Mouse (Mus musculus): ENCODE measurements around the gene Gm5483. TPM values are rescaled to one million over a fixed set of nuclear protein-coding genes. Genes with fewer than 3 reads are reported as not detected.
A peak's percentile ranks its signal among the peaks of the same experiment; 100 is the strongest.
"Not testable (repeated sequence)": the region's sequence is repeated elsewhere in the genome, so short reads cannot be mapped to it uniquely, and the experiment has no call there.

Gene Gm5483
- 1.5 and 2.6 TPM in 2 replicates for polyA plus RNA-seq (2016; fragmentation: Nextera tagmentation; extraction: Ambion mirVana)

DNA sequence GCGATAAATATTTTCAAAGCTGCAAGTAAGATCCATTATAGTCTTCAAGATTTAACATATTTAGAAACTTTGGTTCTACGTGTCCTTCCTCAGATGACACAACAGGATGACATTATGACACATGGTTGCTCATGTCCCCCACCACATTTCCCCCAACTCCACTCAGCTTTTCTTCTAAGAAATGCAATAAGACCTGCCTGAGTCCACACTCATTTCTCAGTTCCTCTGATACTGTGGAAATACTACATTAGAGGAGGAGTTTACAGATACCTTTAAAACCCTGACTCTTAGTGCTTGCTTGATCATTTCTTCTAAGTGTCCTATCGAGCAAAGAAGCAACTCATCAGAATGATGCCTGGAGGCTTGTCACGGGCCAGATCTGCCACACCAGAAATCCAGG is at the start of gene Gm5483:
Gm5483 (plus strand) TSS at position 301 of the 400 bp plus-strand sequence.
- H3K4me2 ChIP-seq (replicated peaks); H3K9ac ChIP-seq; H3K27ac ChIP-seq; H3K36me3 ChIP-seq; H3K27me3 ChIP-seq (replicated peaks); H3K4me3 ChIP-seq; H3K9me3 ChIP-seq; H3K4me1 ChIP-seq; ATAC-seq (ENCODE audit: low FRiP score, low read depth): not testable (repeated sequence)
- 84% methylated on average over 4 of the region's 4 CpGs for WGBS

DNA sequence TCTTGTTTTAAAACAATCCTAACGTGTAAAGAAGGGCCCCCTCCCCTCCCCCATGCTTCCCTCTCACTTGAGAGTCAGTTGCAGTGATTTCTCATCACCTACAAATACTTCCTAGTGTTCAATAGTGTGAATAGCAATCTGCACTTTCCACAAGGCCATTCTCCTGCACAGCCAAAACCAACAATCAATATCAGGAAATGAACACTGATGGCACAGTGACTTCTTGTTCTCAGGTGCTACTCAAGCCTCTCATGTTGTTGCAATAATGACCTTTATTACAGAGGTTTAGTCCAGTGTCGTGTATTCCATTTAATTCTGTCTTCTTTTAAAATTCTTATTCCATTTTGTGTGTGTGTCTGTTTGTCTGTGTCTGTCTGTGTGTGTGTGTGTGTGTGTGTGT is 45.8 kb upstream of the Gm5483 start:
- no peaks in the 10 kb centered on the region for H3K36me3 ChIP-seq
- H3K9me3 ChIP-seq, result no peaks in the 10 kb centered on the region
- H3K27ac ChIP-seq, result no peak overlapping the region
- no peak overlapping the region for H3K4me2 ChIP-seq (replicated peaks)
- H3K27me3 ChIP-seq (replicated peaks), result no peaks in the 10 kb centered on the region
- ATAC-seq (ENCODE audit: low FRiP score, low read depth), result no peak
- H3K4me1 ChIP-seq, result no peaks in the 10 kb centered on the region
- H3K4me3 ChIP-seq, result no peak overlapping the region
- no peak overlapping the region for H3K9ac ChIP-seq
- 75% methylated on average over 2 of the region's 2 CpGs for WGBS

DNA sequence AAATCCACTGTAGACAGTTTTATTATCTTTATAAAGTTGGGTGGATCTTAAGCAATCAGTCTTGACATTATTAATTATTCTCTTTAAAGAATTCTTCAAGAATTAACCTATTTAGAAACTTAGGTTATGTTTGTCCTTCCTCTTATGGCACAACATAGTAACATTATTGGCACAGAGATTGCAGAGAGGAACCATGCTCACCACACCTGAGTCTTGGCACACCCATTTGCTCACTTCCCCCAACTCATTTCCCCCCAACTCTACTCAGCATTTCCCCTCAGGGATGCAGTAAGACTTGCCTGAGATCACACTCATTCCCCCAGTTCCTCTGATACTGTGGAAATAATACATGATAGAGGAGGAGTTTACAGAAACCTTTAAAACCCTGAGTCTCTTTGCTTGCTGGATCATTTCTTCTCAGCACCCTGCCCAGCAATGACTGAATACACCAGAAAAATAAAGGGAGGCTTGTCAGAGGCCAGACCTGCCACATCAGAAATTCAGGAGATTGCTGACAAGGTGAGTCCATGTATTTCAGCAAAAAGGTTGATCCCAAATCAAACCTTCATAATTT is 27.5 kb upstream of the Gm5483 start, which contains the start of gene Stfa2l1:
Stfa2l1 (plus strand) TSS at position 410 of the 574 bp plus-strand sequence.
- ATAC-seq (ENCODE audit: low FRiP score, low read depth), result no peak
- H3K27ac ChIP-seq, result no peak within 1 kb of the TSS

DNA sequence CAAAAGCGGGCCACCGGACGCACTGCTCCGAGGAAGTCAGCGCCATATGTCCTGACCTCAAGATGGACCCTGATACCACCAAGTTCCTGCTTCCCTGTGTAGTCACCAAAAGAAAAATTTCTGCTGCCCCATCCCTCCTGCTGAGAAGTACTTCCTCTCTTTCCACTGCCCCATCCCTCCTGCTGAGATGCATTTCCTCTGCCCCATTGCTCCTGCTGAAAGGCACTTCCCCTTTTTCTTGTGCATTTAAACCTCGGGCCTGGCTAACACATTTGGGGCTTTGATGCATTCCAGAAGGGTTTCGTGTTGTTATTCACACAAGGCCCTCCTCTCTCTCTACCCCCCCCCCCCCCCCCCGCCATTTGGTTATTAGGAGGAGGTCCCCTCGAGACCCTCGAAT is 16.2 kb upstream of the Gm5483 start:
- not testable (repeated sequence) for ATAC-seq (ENCODE audit: low FRiP score, low read depth); H3K4me1 ChIP-seq; H3K4me2 ChIP-seq (replicated peaks); H3K9me3 ChIP-seq; H3K4me3 ChIP-seq; H3K27ac ChIP-seq; H3K27me3 ChIP-seq (replicated peaks); H3K36me3 ChIP-seq; H3K9ac ChIP-seq
- WGBS, result 86% methylated on average over 10 of the region's 10 CpGs

More for the DNA sequence above, 27.5 kb upstream of the Gm5483 start, which contains the start of gene Stfa2l1:
- H3K27me3 ChIP-seq (replicated peaks), result no peaks in the 10 kb centered on the region
- H3K4me3 ChIP-seq, result no peak within 1 kb of the TSS
- no peak within 1 kb of the TSS for H3K9ac ChIP-seq
- no peak within 1 kb of the TSS for H3K4me2 ChIP-seq (replicated peaks)
- H3K4me1 ChIP-seq, result no peaks in the 10 kb centered on the region
- no peaks in the 10 kb centered on the region for H3K9me3 ChIP-seq
- no peaks in the 10 kb centered on the region for H3K36me3 ChIP-seq

DNA sequence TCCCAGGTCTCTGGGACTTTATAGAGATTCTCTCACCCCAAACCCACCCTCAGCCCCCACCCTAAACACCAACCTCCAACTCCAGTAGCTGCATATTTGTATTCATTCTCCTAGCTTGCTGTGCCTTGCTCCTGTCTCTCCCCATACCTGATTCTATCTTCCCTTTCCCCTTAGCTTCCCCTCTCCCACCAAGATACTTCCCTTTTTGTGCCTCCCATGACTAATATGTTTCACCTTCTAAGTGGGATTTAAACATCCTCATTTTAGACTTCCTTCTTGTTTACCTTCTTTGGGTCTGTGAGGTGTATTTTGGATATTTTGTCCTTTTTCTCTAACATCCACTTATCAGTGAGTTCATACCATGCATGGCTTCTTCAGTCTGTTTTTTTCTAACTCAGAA is 7.9 kb upstream of the Gm5483 start:
- H3K9ac ChIP-seq, result no peak overlapping the region
- H3K4me3 ChIP-seq, result no peak overlapping the region
- no peak overlapping the region for H3K27ac ChIP-seq
- H3K4me2 ChIP-seq (replicated peaks), result no peak overlapping the region
- H3K4me1 ChIP-seq, result no peaks in the 10 kb centered on the region
- no peaks in the 10 kb centered on the region for H3K36me3 ChIP-seq
- H3K27me3 ChIP-seq (replicated peaks), result no peaks in the 10 kb centered on the region
- H3K9me3 ChIP-seq, result no peaks in the 10 kb centered on the region
- ATAC-seq (ENCODE audit: low FRiP score, low read depth), result no peak

DNA sequence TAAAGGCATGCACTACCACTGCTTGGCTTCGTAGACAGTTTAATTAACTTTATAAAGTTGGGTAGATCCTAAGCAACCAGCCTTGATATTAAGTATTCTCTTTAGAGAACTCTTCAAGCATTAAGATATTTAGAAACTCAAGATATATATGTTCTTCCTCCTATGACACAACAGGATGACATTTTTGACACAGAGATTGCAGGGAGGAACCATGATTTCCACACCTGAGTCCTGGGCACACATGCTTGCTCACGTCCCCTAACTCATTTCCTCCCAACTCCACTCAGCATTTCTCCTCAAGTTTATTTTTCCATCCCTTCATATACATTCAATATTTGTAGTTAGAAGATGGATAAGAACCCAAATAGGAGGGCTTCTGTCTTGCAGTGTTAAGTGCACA is 4.1 kb upstream of the Gm5483 start:
- no peaks in the 10 kb centered on the region for H3K4me1 ChIP-seq
- H3K27ac ChIP-seq, result no peak overlapping the region
- H3K36me3 ChIP-seq, result no peaks in the 10 kb centered on the region
- ATAC-seq (ENCODE audit: low FRiP score, low read depth), result no peak
- H3K9me3 ChIP-seq, result no peaks in the 10 kb centered on the region
- 85% methylated on average over 2 of the region's 2 CpGs for WGBS
- no peak overlapping the region for H3K4me2 ChIP-seq (replicated peaks)
- H3K9ac ChIP-seq, result no peak overlapping the region
- H3K4me3 ChIP-seq, result no peak overlapping the region
- H3K27me3 ChIP-seq (replicated peaks), result no peaks in the 10 kb centered on the region

DNA sequence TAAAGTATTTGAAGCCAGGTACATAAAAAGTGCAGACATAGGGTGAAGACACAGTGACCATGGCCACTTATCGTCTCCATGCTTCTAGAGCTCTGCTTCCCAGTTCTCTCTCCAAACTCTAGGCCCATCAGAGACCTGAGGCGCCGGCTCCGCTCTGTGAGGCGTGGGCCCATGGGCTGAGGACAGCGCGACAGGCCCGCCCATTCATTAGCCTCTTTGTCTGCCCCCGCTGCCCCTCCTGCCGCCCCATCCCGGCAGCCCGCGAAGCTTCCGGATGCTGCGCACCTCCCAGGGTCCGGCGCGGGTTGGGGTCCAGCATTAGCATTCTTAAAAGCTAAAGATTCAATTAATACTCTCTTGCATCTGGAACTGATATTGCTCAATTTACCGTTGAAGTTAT is 15.2 kb downstream of the Gm5483 start:
- no peaks in the 10 kb centered on the region for H3K27me3 ChIP-seq (replicated peaks)
- H3K36me3 ChIP-seq, result no peaks in the 10 kb centered on the region
- no peaks in the 10 kb centered on the region for H3K4me1 ChIP-seq
- peak; percentile 53; the same call in 1 of the 2 replicates for ATAC-seq (ENCODE audit: low FRiP score, low read depth)
- peak overlapping the region; percentile 42 for H3K4me2 ChIP-seq (replicated peaks)
- no peak overlapping the region for H3K4me3 ChIP-seq
- no peaks in the 10 kb centered on the region for H3K9me3 ChIP-seq
- no peak overlapping the region for H3K9ac ChIP-seq
- no peak overlapping the region for H3K27ac ChIP-seq
- WGBS, result 48% methylated on average over 19 of the region's 19 CpGs

DNA sequence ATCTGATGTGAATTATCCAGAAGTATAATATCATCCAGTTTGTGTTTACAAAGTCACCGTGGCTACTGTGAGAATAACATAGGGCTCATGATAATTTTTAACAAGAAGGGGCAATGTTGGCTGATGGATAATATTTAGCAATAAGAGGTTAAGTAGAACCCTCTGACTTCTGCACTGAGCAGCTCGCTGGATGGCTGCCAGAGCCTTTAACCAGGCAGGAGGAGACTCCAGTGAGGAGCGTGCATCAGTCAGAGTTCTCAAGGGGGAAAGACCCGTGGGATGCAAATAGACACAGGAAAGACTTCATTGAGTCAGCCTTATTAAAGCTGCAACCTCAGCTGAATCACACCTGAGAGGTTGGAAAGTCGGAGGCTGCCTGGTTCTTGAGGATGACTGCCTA is 19.8 kb downstream of the Gm5483 start:
- Histone ChIP-seq H3K36me3 (no peaks in the 10 kb centered on the region), H3K9ac (no peak overlapping the region), H3K9me3 (no peaks in the 10 kb centered on the region), H3K4me2 (replicated peaks) (no peak overlapping the region), H3K4me3 (no peak overlapping the region), H3K27ac (no peak overlapping the region), H3K4me1 (no peaks in the 10 kb centered on the region), H3K27me3 (replicated peaks) (no peaks in the 10 kb centered on the region)
- ATAC-seq (ENCODE audit: low FRiP score, low read depth), result no peak
- WGBS, result 81% methylated on average over 5 of the region's 5 CpGs

DNA sequence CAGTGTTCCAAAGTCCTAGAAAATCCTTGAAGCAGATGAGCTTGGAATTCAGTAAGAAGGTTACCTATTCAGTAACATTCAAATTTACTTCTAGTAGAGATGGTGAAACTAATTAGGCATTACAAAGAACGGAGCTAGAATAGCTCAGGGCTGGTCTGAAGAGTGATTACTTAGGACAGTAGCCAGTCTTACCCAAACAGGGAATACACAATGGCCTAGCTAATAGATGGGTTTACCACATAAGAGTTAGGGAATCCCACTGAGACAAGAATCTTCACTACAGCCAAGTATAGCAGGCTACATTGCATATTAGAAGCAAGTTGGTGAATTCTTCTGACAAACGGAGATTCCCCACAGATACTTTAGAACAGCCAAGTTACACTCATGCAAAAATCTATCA is 21.7 kb downstream of the Gm5483 start:
- H3K27me3 ChIP-seq (replicated peaks); H3K36me3 ChIP-seq; H3K9ac ChIP-seq; H3K27ac ChIP-seq; H3K4me3 ChIP-seq; ATAC-seq (ENCODE audit: low FRiP score, low read depth); H3K9me3 ChIP-seq; H3K4me1 ChIP-seq; H3K4me2 ChIP-seq (replicated peaks): not testable (repeated sequence)
- 30% methylated on average over 2 of the region's 2 CpGs for WGBS

DNA sequence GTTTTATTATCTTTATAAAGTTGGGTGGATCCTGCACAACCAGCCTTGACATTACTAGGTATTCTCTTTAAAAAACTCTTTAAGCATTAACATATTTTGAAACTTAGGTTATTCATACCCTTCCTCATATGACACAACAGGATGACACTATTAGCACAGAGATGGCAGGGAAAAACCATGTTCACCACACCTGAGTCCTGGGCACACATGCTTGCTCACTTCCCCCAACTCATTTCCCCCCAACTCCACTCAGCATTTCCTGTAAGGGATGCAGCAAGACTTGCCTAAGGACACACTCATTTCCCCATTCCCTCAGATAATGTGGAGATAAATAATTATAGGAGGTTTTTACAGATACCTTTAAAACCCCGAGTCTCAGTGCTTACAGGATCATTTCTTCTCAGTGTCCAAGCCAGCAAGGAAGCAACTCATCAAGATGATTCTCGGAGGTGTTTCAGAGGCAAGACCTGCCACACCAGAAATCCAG is 26.0 kb downstream of the Gm5483 start, which contains the start of gene Gm5416:
Gm5416 (plus strand) TSS at position 437 of the 487 bp plus-strand sequence.
- no peak for ATAC-seq (ENCODE audit: low FRiP score, low read depth)
- Histone ChIP-seq H3K4me3 (no peak within 1 kb of the TSS), H3K9me3 (no peaks in the 10 kb centered on the region), H3K27me3 (replicated peaks) (no peaks in the 10 kb centered on the region), H3K4me1 (no peaks in the 10 kb centered on the region), H3K9ac (no peak within 1 kb of the TSS), H3K36me3 (no peaks in the 10 kb centered on the region), H3K27ac (no peak within 1 kb of the TSS), H3K4me2 (replicated peaks) (no peak within 1 kb of the TSS)
- 84% methylated on average over 2 of the region's 2 CpGs for WGBS

DNA sequence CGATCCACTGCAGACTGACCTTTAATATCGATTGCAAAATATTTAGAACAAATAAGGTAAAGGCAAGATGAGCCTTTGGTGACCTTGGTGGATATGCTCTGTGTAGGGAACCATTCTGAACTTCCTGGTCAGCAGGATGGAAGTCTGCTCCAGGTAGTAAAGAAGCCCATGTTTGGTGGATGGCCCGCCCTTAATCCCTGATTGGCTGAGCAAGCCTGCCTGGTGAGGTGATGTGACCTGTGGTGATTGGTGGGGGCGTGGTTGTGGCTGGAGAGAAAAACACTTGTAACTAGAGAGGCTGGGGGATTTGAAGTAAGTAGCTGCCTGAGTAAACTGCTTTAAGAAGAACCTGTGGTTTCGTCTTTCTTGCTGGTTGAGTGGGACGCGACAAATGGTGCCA is 37.2 kb downstream of the Gm5483 start, which contains the start of gene 2010005H15Rik:
2010005H15Rik (plus strand) TSS at position 301 of the 400 bp plus-strand sequence.
- not testable (repeated sequence) for H3K27me3 ChIP-seq (replicated peaks); H3K4me1 ChIP-seq; H3K9me3 ChIP-seq; H3K4me2 ChIP-seq (replicated peaks); ATAC-seq (ENCODE audit: low FRiP score, low read depth); H3K9ac ChIP-seq; H3K36me3 ChIP-seq; H3K4me3 ChIP-seq; H3K27ac ChIP-seq
- 93% methylated on average over 7 of the region's 7 CpGs for WGBS

Measured in neural tube, embryonic 12.5 days (tissue).